Mouse (Mus musculus) embryo, embryonic 10.5 days (tissue): ENCODE results near the gene Pdlim4.
A peak's percentile ranks its signal among the peaks of the same experiment; 100 is the strongest.

Experiments used
- DNase-seq: peaks from one replicate; pipeline ENCODE4 v3.0.0-alpha.2; 2015; ENCODE audit warnings: low spot score

Gene Pdlim4

GRCm38 (mm10) chr11:54091726-54092125, 22.9 kb upstream of the Pdlim4 start:
- DNase-seq = no peak

- DNase-seq = no peak
Observed at GRCm38 (mm10) chr11:54090091-54090879, 21.5 kb upstream of the Pdlim4 start.

GRCm38 (mm10) chr11:54088947-54089317, 20.1 kb upstream of the Pdlim4 start:
- DNase-seq = peak; percentile 91

GRCm38 (mm10) chr11:54088253-54088946, 19.6 kb upstream of the Pdlim4 start:
- no peak for DNase-seq

- no peak for DNase-seq
Observed at GRCm38 (mm10) chr11:54085816-54086215, 17.0 kb upstream of the Pdlim4 start.

- no peak for DNase-seq
Observed at GRCm38 (mm10) chr11:54084976-54085375, 16.2 kb upstream of the Pdlim4 start.

- no peak for DNase-seq
Observed at GRCm38 (mm10) chr11:54082725-54083124, 13.9 kb upstream of the Pdlim4 start.

GRCm38 (mm10) chr11:54080435-54080834, 11.6 kb upstream of the Pdlim4 start:
- no peak for DNase-seq

- DNase-seq = no peak
Observed at GRCm38 (mm10) chr11:54076101-54076500, 7.3 kb upstream of the Pdlim4 start.

- DNase-seq = no peak
Observed at GRCm38 (mm10) chr11:54075353-54075752, 6.5 kb upstream of the Pdlim4 start.

GRCm38 (mm10) chr11:54073291-54073690, 4.5 kb upstream of the Pdlim4 start:
- DNase-seq = no peak

- no peak for DNase-seq
Observed at GRCm38 (mm10) chr11:54071726-54072445, 3.1 kb upstream of the Pdlim4 start.

GRCm38 (mm10) chr11:54067996-54068519, 756 bp downstream of the Pdlim4 start:
- DNase-seq = peak; percentile 32

GRCm38 (mm10) chr11:54067318-54067995, 1.4 kb downstream of the Pdlim4 start:
- peak; percentile 62 for DNase-seq

- DNase-seq = no peak
Observed at GRCm38 (mm10) chr11:54066400-54066799, 2.4 kb downstream of the Pdlim4 start.

GRCm38 (mm10) chr11:54065915-54066178, 3.0 kb downstream of the Pdlim4 start:
- DNase-seq = no peak

GRCm38 (mm10) chr11:54065106-54065914, 3.5 kb downstream of the Pdlim4 start:
- no peak for DNase-seq

GRCm38 (mm10) chr11:54064412-54064978, 4.3 kb downstream of the Pdlim4 start:
- no peak for DNase-seq

- no peak for DNase-seq
Observed at GRCm38 (mm10) chr11:54063472-54063775, 5.4 kb downstream of the Pdlim4 start.

GRCm38 (mm10) chr11:54062753-54063471, 5.9 kb downstream of the Pdlim4 start:
- DNase-seq = no peak
